Mouse (Mus musculus) kidney, embryonic 14.5 days (tissue): ENCODE results near the gene Gm42906. TPM values are rescaled to one million over a fixed set of nuclear protein-coding genes. Genes with fewer than 3 reads are reported as not detected.

Source experiments
- ATAC-seq: fragments of 200-750 bp; cut with Nextera tagmentation; 2 replicates; pipeline ENCODE4 v1.8.0; 2017; ENCODE audit warnings: moderate number of reproducible peaks, mild to moderate bottlenecking, moderate TSS enrichment, moderate library complexity; ENCODE audit not compliant: low FRiP score, low TSS enrichment
- H3K27ac ChIP-seq: fragments of 300-500 bp; sonication (generic); 2 replicates; pipeline ENCODE4 v1.5.1; 2014; ENCODE audit warnings: low read depth, mild to moderate bottlenecking, low read length, moderate library complexity, mixed read lengths
- H3K27me3 ChIP-seq: fragments of 300-500 bp; sonication (generic); 2 replicates; pipeline ENCODE4 v1.6.1; 2014; ENCODE audit warnings: mild to moderate bottlenecking, low read length; ENCODE audit not compliant: control insufficient read depth, insufficient read depth
- H3K36me3 ChIP-seq: fragments of 300-500 bp; sonication (generic); 2 replicates; pipeline ENCODE4 v1.6.1; 2014; ENCODE audit warnings: low read length, mixed read lengths; ENCODE audit not compliant: control insufficient read depth, insufficient read depth
- H3K4me1 ChIP-seq: fragments of 300-500 bp; sonication (generic); 2 replicates; pipeline ENCODE4 v1.6.1; 2014; ENCODE audit warnings: low read length, mixed read lengths; ENCODE audit not compliant: control insufficient read depth, insufficient read depth
- H3K4me2 ChIP-seq: fragments of 300-500 bp; sonication (generic); replicated peaks from 2 replicates; pipeline ENCODE4 v1.6.1; 2014; ENCODE audit warnings: low read depth, mild to moderate bottlenecking, low read length
- H3K4me3 ChIP-seq: fragments of 300-500 bp; sonication (generic); 2 replicates; pipeline ENCODE4 v1.5.1; 2014; ENCODE audit warnings: mild to moderate bottlenecking, low read length
- H3K9ac ChIP-seq: fragments of 300-500 bp; sonication (generic); 2 replicates; pipeline ENCODE4 v1.6.1; 2014; ENCODE audit warnings: low read depth, mild to moderate bottlenecking, low read length, moderate library complexity
- H3K9me3 ChIP-seq: fragments of 300-500 bp; sonication (generic); 2 replicates; pipeline ENCODE4 v1.6.1; 2016; ENCODE audit warnings: low read length; ENCODE audit not compliant: control insufficient read depth
- WGBS: fragments of 180-500 bp; shearing (Covaris S2); extraction: QIAGEN DNeasy Blood & Tissue Kit; methylation state at CpG from one replicate; pipeline ENCODE4 v1.1.7; 2014; 5-methylcytosine and 5-hydroxymethylcytosine counted together
- polyA plus RNA-seq: library from polyadenylated mRNA; unstranded; fragments of >200 nt; fragmentation: Nextera tagmentation; extraction: Ambion mirVana; gene quantifications from 2 replicates; pipeline ENCODE4 v1.2.1, GENCODE M21; 2014

Gene Gm42906
- polyA plus RNA-seq, 1 experiment from 2014 or later = not detected

GRCm38 (mm10) chr5:151173774-151174173 is 254.2 kb downstream of the Gm42906 start:
- Histone ChIP-seq H3K36me3 (no peaks in the 10 kb centered on the region), H3K9ac (no peak overlapping the region), H3K4me1 (0 out of 2 replicates have a peak, but pooled peaks cover 8% of the 10 kb centered on the region), H3K27me3 (no peaks in the 10 kb centered on the region), H3K27ac (no peak overlapping the region), H3K4me3 (no peak overlapping the region), H3K4me2 (no peak overlapping the region), H3K9me3 (no peaks in the 10 kb centered on the region)
- no peak for ATAC-seq
- 81% methylated on average over 1 of the region's 1 CpGs for WGBS

DNA sequence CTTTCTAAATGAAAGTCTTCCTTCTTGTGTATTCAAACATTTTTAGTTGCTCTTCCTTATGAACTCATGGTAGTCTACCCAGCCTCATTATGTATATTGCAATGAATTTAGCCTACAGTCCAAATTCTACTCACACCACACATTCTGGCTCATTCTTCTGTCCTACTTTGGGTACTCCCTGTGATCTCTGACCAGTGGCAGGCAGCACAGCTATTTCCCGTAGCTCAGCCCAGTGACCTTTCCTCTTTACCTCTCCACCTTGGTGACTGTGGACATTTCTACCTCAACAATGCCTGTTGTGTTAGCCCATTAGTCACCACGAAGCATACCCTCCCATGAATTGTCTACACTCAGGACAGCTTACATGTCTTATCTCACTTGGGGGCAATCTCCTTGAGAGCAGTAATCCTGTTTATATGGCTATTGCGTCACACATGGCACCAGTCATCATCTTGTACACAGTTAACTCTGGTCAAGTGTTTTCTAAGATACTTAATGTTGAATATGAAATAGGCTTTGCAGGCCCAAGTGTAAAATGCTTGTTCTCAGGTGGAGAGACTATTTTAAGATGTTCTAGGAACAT is 257.7 kb downstream of the Gm42906 start:
- no peak for ATAC-seq
- no peak overlapping the region for H3K4me2 ChIP-seq
- WGBS = 82% methylated on average over 3 of the region's 3 CpGs
- no peaks in the 10 kb centered on the region for H3K9me3 ChIP-seq
- no peak overlapping the region for H3K27ac ChIP-seq
- H3K27me3 ChIP-seq = no peaks in the 10 kb centered on the region
- H3K36me3 ChIP-seq = no peaks in the 10 kb centered on the region
- H3K4me1 ChIP-seq = peaks cover 9% of the 10 kb centered on the region; the same call in 1 of the 2 replicates
- H3K9ac ChIP-seq = no peak overlapping the region
- no peak overlapping the region for H3K4me3 ChIP-seq

DNA sequence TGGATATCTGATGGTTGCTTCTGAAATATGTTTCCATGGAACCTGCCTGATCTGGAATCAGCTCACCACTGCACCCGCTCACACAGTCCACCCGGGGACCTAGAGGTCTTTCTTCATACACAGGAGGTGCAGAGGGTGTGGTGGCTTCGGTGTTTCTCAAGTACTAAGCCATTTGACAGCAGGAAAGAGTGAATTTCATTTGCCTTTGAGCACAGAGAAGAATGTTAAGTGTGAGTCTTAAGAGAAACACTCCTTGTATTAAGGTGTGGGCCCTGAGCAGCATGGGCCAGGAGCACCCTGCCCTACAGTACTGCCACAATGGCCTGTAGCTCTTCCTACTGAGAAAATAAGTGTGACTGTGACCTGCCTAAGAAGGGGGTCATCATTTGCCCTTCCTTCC is 259.8 kb downstream of the Gm42906 start:
- Histone ChIP-seq H3K27me3 (no peaks in the 10 kb centered on the region), H3K36me3 (no peaks in the 10 kb centered on the region), H3K9me3 (no peaks in the 10 kb centered on the region), H3K9ac (no peak overlapping the region), H3K4me3 (no peak overlapping the region), H3K4me2 (no peak overlapping the region), H3K27ac (0 out of 2 replicates have a peak overlapping the region, but pooled peaks have one; percentile 24), H3K4me1 (peaks cover 3% of the 10 kb centered on the region; the same call in 1 of the 2 replicates)
- 76% methylated on average over 3 of the region's 3 CpGs for WGBS
- ATAC-seq = peak; percentile 41; the same call in 1 of the 2 replicates

DNA sequence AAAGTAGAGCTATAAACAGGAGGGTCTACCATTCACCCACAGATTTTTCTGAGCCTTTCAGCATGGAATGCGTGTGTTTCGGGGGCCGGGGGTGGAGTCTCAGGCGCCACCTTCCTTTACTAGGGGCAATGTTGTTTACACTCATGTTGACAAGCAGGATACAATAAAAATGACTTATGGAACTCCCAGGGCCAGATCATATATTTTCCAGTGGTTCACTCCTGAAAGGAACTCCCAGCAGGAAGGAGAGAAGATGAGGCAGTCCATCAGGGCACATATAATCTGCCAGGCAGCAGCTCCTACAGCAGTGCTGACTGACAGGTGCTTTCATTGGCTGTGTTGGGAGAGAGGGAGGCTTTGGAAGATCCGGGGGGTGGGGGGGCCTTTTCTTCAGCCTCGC is 260.3 kb downstream of the Gm42906 start:
- H3K4me2 ChIP-seq = no peak overlapping the region
- no peak overlapping the region for H3K27ac ChIP-seq
- WGBS = 35% methylated on average over 6 of the region's 6 CpGs
- no peak overlapping the region for H3K9ac ChIP-seq
- peaks cover 3% of the 10 kb centered on the region; the same call in 1 of the 2 replicates for H3K4me1 ChIP-seq
- H3K4me3 ChIP-seq = no peak overlapping the region
- H3K9me3 ChIP-seq = no peaks in the 10 kb centered on the region
- peak; percentile 79 for ATAC-seq
- H3K27me3 ChIP-seq = no peaks in the 10 kb centered on the region
- H3K36me3 ChIP-seq = no peaks in the 10 kb centered on the region

- no peaks in the 10 kb centered on the region for H3K9me3 ChIP-seq
- 83% methylated on average over 5 of the region's 5 CpGs for WGBS
- ATAC-seq = no peak
These were observed 261.7 kb downstream of the Gm42906 start for GRCm38 (mm10) chr5:151166266-151166665.

DNA sequence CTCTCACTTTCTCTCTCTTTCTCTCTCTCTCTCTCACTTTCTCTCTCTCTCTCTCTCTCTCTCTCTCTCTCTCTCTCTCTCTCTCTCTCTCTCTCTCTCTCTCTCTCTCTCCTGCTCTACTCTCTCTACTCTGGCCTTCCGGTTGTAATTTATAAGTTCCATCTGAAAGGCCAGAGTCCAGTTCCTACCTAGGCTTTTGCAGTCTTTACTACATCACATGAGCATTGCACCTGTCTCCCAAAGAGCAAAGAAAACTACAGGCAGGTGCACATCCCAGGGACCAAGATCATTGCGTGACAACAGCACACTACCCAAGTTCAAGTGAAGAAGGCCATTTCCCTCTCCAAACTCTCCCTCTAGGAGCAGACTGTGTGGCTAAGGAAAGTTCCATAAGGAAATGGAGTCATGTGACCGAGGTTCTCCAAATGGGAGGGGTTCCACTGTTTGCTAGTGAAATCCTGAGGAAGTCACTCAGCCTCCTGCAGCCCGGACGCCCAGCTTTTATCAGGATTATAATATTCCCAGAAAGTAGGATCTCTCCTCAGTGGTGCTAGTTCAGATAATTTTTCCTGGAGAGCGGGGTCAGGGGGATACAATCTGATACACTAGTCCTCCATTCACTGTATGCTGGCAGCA is 262.5 kb downstream of the Gm42906 start:
- no peak overlapping the region for H3K4me2 ChIP-seq
- H3K4me3 ChIP-seq = no peak overlapping the region
- no peaks in the 10 kb centered on the region for H3K27me3 ChIP-seq
- H3K4me1 ChIP-seq = peaks cover 3% of the 10 kb centered on the region; the same call in 1 of the 2 replicates
- H3K27ac ChIP-seq = no peak overlapping the region
- no peaks in the 10 kb centered on the region for H3K36me3 ChIP-seq
- H3K9ac ChIP-seq = no peak overlapping the region
- 84% methylated on average over 6 of the region's 6 CpGs for WGBS
- no peaks in the 10 kb centered on the region for H3K9me3 ChIP-seq
- ATAC-seq = no peak

More at GRCm38 (mm10) chr5:151166266-151166665, 261.7 kb downstream of the Gm42906 start:
- H3K27ac ChIP-seq = no peak overlapping the region
- no peak overlapping the region for H3K4me2 ChIP-seq
- H3K36me3 ChIP-seq = no peaks in the 10 kb centered on the region
- H3K4me1 ChIP-seq = peaks cover 3% of the 10 kb centered on the region; the same call in 1 of the 2 replicates
- no peak overlapping the region for H3K9ac ChIP-seq
- H3K27me3 ChIP-seq = no peaks in the 10 kb centered on the region
- no peak overlapping the region for H3K4me3 ChIP-seq

DNA sequence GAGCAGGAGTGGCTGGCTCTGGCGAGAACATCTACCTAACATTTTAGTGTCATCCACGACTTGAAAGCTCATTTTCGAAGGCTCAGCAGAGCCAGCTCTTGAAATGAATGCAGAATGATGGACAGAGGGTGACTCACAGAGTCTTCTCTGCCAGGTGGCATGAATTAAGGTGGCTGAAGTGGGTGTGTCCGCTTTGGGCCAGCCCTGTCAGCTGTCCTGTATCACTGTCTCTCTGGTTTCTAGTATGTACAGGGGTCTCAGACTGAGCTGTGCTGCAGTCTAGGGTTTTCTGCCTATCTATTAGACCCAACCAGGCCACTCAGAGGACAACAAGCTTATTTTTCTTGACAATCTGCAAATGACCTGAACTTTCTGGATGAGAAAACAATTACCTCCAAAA is 263.1 kb downstream of the Gm42906 start:
- ATAC-seq = no peak
- Histone ChIP-seq H3K27me3 (no peaks in the 10 kb centered on the region), H3K9me3 (no peaks in the 10 kb centered on the region), H3K36me3 (no peaks in the 10 kb centered on the region), H3K9ac (no peak overlapping the region), H3K4me3 (no peak overlapping the region), H3K27ac (no peak overlapping the region), H3K4me1 (peaks cover 3% of the 10 kb centered on the region; the same call in 1 of the 2 replicates), H3K4me2 (no peak overlapping the region)
- WGBS = 72% methylated on average over 4 of the region's 4 CpGs

GRCm38 (mm10) chr5:151162642-151163041 is 265.3 kb downstream of the Gm42906 start:
- Histone ChIP-seq H3K27me3 (no peaks in the 10 kb centered on the region), H3K9me3 (no peaks in the 10 kb centered on the region), H3K27ac (no peak overlapping the region), H3K4me1 (no peaks in the 10 kb centered on the region), H3K36me3 (no peaks in the 10 kb centered on the region), H3K9ac (no peak overlapping the region), H3K4me2 (no peak overlapping the region), H3K4me3 (no peak overlapping the region)
- no peak for ATAC-seq
- 94% methylated on average over 3 of the region's 3 CpGs for WGBS

GRCm38 (mm10) chr5:151155247-151155646 is 272.7 kb downstream of the Gm42906 start:
- Histone ChIP-seq H3K27me3 (no peaks in the 10 kb centered on the region), H3K36me3 (no peaks in the 10 kb centered on the region), H3K9ac (no peak overlapping the region), H3K4me1 (peaks cover 11% of the 10 kb centered on the region), H3K4me2 (no peak overlapping the region), H3K9me3 (no peaks in the 10 kb centered on the region), H3K27ac (no peak overlapping the region), H3K4me3 (no peak overlapping the region)
- WGBS = 55% methylated on average over 1 of the region's 1 CpGs
- ATAC-seq = no peak
